ENCODE assay signal across 20 mouse cellular contexts in genomic region chr14:119247131-119247530, GRCm38 (mm10).
DNase-seq lines count a peak whose midpoint lies in the region; ATAC-seq lines count a peak whose summit lies in the region.
"Had no signal": no experiment of that assay in that cellular context is flagged by ENCODE, and none has a peak within 500 bp of the region (broad histone marks: within the 10 kb centered on the region; RNA-seq: fewer than 3 reads in every experiment).

No protein-coding gene starts in this region.

- intact Hi-C loops in left cerebral cortex, postnatal 10 days (cut with DNase I), result no loop called here

- ATAC-seq in frontal cortex, adult (ENCODE audit: low TSS enrichment), result peak; percentile 67
- ATAC-seq: activated CD4-positive, CD25-positive, alpha-beta regulatory T cell, adult 4 months; forebrain, embryonic 14.5 days; forebrain, postnatal 0 days; hindbrain, postnatal 0 days; inflammation-experienced regulatory T-cells, adult 6 months had no signal

- no peak for DNase-seq in frontal cortex, postnatal 25 days (ENCODE audit: low spot score in 2 of 2)
- peak; percentile 23 to 25 for DNase-seq in left cerebral cortex, adult 18-20 months (ENCODE audit: low spot score in 2 of 2)
- no peak for DNase-seq in left cerebral cortex, postnatal 10 days (ENCODE audit: extremely low spot score in 1 of 2, low spot score in 2 of 2)
- DNase-seq in right cerebral cortex, postnatal 36 days (ENCODE audit: low spot score in 2 of 2), result peak; percentile 10 to 21
- no peak for DNase-seq in right cerebral cortex, postnatal 25 days
- DNase-seq: adrenal gland, adult 8-10 months; adrenal gland, postnatal 25 days; cerebellum, adult 18-20 months; cerebellum, adult 9-10 months; cerebellum, postnatal 14 days; forebrain, postnatal 0 days; gastrocnemius, postnatal 25 days; heart, adult 2 months; heart, postnatal 14 days; heart, postnatal 4 days had no signal

Comparison
In these comparisons a context has a peak if more than half of its experiments do, and no peak if none do; other contexts are left out.
1. DNase-seq: peak in left cerebral cortex, adult 18-20 months (2 of 2) and right cerebral cortex, postnatal 36 days (2 of 2); none in frontal cortex, postnatal 25 days (0 of 2), left cerebral cortex, postnatal 10 days (0 of 2) and right cerebral cortex, postnatal 25 days (single experiment).